Mouse (Mus musculus) ZHBTc4 (cell line): ENCODE measurements around the gene Plekhj1.
A peak's percentile ranks its signal among the peaks of the same experiment; 100 is the strongest.
"Not testable (repeated sequence)": the region's sequence is repeated elsewhere in the genome, so short reads cannot be mapped to it uniquely, and the experiment has no call there.

ENCODE experiments used
- DNase-seq: peaks from one replicate; pipeline ENCODE4 v3.0.0-alpha.2; 2011; ENCODE audit warnings: low read depth, low spot score

Plekhj1 gene

GRCm38 (mm10) chr10:80798150-80799006 is at the start of gene Plekhj1, which contains the start of gene Sf3a2:
Gene Plekhj1, minus strand, starts transcription at chr10:80798626.
Gene Sf3a2, plus strand, starts transcription at chr10:80798198.
- peak; percentile 98 for DNase-seq

GRCm38 (mm10) chr10:80845732-80846131 is 47.3 kb upstream of the Plekhj1 start:
- DNase-seq: no peak

GRCm38 (mm10) chr10:80845055-80845693 is 46.7 kb upstream of the Plekhj1 start:
- no peak for DNase-seq

- peak; percentile 66 for DNase-seq
Measured at GRCm38 (mm10) chr10:80843931-80844547, 45.6 kb upstream of the Plekhj1 start, which contains the start of gene Lingo3. Gene Lingo3, minus strand, starts transcription at chr10:80844039.

GRCm38 (mm10) chr10:80843087-80843930 is 44.9 kb upstream of the Plekhj1 start:
- no peak for DNase-seq

GRCm38 (mm10) chr10:80842334-80842733 is 43.9 kb upstream of the Plekhj1 start:
- no peak for DNase-seq

GRCm38 (mm10) chr10:80841685-80842084 is 43.3 kb upstream of the Plekhj1 start:
- DNase-seq: no peak

- no peak for DNase-seq
Measured at GRCm38 (mm10) chr10:80839848-80840247, 41.4 kb upstream of the Plekhj1 start.

- DNase-seq: no peak
Measured at GRCm38 (mm10) chr10:80838346-80838912, 40.0 kb upstream of the Plekhj1 start.

- no peak for DNase-seq
Measured at GRCm38 (mm10) chr10:80837827-80838226, 39.4 kb upstream of the Plekhj1 start.

GRCm38 (mm10) chr10:80836949-80837379 is 38.5 kb upstream of the Plekhj1 start:
- DNase-seq: no peak

- DNase-seq: no peak
Measured at GRCm38 (mm10) chr10:80835617-80836016, 37.2 kb upstream of the Plekhj1 start.

GRCm38 (mm10) chr10:80832818-80833217 is 34.4 kb upstream of the Plekhj1 start:
- no peak for DNase-seq

- DNase-seq: peak; percentile 93
Measured at GRCm38 (mm10) chr10:80831136-80831535, 32.7 kb upstream of the Plekhj1 start.

GRCm38 (mm10) chr10:80829359-80830278 is 31.2 kb upstream of the Plekhj1 start:
- no peak for DNase-seq

- not testable (repeated sequence) for DNase-seq
Measured at GRCm38 (mm10) chr10:80828587-80828986, 30.2 kb upstream of the Plekhj1 start.

GRCm38 (mm10) chr10:80827870-80828420 is 29.5 kb upstream of the Plekhj1 start:
- no peak for DNase-seq

GRCm38 (mm10) chr10:80827063-80827869 is 28.8 kb upstream of the Plekhj1 start:
- no peak for DNase-seq
